Mouse (Mus musculus) retina, postnatal 7 days (tissue): ENCODE measurements at regions not wholly inside any gene's neighbourhood (a gene's known extent, or its start where the extent isn't known, plus 50 kb on each side); places are given as distances from the start of the nearest gene placed in this dataset.
A peak's percentile ranks its signal among the peaks of the same experiment; 100 is the strongest.

ENCODE experiments used
- DNase-seq: peaks from one replicate; pipeline ENCODE4 v3.0.0-alpha.2; 2012; ENCODE audit warnings: low read depth, low spot score

- DNase-seq = no peak
These were observed 198.5 kb downstream of the Gm11077 start for GRCm38 (mm10) chr6:140927616-140928015.

- no peak for DNase-seq
These were observed 205.2 kb downstream of the Gm11077 start for GRCm38 (mm10) chr6:140934286-140934685.

- no peak for DNase-seq
These were observed 208.9 kb downstream of the Gm11077 start for GRCm38 (mm10) chr6:140938025-140938424.

DNA sequence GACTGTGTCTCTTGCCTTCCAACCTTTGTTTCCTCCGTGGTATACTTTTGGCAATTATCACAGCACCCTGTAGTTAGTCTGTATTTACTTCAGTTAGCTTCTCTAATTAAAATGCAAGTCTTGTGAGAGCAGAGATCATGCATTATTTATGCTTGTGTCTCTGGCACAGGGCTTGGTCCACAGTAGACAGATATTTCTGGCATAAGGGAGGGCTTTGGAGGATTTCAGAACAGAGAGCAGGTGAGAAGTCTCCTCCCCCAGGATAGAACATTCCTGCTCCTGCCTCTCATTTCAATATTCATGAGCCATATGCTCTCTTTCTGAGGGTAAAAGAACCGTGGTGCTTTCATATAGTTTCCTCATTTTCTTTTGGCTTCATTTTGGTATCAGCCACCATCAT, 217.6 kb downstream of the Gm11077 start:
- no peak for DNase-seq

DNA sequence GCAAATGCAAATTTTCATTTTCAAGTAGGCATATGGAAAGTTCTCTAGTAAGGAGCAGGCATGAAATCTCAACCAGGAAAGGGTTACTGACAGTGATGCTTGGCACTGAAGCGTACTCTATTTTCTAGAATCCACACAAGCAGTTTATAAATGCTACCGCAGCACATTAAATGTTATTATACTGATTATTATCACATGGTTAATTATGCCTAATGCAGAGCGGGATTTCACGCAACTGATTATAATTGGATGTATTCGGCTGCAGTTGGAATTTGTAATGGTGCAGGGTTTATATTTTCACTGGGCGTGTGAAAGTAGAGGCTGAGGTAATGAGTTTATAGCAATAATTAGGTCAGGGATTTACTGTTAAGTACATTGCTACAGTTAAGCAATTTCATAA, 221.4 kb downstream of the Gm11077 start:
- DNase-seq = no peak

DNA sequence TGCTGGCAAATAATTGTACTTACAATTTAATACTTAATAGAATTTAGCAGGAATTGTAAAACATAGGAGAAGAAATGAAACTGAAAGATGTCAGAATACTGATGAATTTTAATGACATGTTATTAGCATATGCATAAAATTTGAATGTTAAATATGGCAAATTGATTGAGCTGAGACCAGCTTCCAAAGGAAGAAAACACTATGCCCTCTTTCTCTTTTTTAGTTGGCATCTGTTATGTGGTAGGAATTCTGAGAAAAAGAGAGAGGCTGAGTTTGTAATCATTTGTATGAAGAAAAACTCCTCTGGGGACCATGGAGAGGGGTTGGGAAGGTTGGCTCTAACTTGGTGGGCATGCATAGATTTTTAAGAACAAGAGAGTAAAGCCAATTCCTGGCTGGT, 224.2 kb downstream of the Gm11077 start:
- DNase-seq = no peak

DNA sequence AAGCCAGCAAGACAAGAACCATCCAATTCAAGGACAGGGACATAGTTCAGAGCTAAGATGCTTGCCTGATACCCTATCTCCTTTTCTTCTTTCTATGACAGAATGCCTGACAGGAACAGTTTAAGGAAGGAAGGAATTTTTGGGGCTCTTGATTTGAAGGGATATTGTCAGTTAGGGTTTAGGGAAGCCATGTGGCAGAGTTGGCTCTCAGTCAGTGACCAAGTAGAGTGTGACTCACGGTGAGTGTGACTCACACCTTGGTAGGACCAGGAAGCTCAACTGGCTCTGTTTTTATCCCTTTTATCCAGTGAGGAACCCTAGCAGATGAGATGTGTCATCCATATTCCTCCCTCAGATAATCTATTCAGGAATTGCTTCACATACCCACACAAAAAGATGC, 224.6 kb downstream of the Gm11077 start:
- no peak for DNase-seq

DNA sequence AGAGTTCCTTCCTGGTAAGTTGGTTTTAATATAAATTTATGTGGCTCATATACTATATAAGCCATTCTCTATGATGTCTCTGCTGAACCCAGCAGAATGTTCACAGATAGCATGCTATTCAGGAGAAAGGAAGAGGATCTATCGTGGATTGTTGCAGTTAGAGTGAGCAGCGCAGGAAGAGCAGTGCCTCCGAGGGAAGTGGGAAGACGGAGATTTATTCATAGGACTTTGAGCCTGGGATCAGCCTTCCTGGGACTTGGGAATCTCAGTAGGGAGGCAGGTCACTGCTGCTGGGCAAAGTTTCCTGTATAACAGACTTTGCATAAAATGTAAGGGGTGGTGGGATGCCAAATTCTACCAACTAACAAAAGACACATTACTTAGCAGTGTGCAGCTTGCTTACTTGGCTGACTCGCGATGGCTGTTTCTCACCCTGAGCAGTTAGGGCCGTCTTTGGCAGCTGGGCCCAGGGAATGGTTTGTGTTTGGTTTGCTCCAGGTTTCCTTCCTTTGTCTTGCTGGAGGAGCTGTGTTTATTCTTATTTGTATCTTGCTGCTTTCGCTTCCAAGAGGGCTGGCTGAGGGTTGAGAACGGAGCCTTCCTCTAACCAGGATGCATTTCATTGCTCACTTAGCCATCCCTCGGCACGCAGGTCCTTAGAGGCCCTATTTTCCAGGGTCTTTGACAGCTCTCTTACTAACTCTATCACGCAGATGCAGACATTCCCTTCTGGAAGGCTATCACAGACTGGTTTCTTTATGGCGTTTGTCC, 226.9 kb downstream of the Gm11077 start:
- no peak for DNase-seq

- no peak for DNase-seq
These were observed 227.4 kb downstream of the Gm11077 start for GRCm38 (mm10) chr6:140956522-140956863.

DNA sequence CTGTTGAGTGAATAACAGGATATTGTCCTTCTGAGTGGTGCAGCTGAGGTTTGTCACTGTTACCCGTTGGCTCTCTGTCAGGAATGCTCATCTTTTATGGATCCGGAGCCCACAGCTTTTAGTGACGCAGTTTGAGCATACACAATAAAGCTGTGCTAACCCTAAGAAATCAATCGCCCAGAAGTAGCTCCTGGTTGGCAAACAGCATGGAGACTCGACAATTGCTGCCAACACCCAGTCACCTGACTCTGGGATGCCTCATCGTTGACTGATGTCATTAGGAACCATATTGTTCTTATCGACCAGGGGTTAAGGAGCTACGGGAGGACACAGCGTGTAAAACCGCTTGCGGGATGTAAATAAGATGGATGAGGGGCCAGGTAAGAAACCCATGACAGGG, 232.9 kb downstream of the Gm11077 start:
- no peak for DNase-seq

- DNase-seq = no peak
These were observed 233.5 kb downstream of the Gm11077 start for GRCm38 (mm10) chr6:140962563-140962962.

DNA sequence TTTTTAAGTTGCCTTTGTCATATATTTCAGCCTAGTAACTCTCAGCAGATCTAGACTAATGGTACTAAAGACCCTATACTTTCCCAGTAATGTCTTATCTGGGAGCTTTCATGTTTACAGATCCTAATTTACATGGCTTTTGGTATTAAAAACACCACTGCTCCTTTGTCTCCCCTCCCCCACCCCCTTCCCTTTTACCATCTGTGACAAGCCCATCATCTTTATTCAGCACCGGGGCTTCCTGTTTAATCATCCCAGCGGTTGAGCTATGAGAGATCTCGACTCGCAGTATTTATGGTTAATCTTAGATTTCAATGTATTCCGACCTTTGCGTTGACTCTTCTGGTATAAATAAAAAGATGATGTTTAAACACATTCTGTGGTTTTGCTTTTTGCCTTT, 244.6 kb downstream of the Gm11077 start:
- no peak for DNase-seq

DNA sequence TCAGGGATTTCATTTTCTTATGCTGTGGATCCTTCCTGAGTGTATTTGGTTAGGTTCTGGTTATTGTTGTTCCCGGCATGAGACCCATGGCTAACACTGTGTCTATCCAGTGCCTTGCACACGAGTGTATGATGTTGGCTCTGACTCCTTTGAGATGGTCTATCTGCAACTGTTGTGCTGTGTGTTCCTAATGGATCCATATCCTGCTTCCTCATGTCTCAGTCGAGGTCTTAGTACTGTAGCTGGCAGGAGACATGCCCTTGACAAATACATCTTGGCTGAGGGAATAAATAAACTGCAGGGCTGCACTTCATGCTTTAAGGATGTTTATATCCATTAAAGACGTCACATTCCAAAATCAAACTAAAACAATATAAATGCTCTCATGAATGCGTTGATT, 247.9 kb downstream of the Gm11077 start:
- no peak for DNase-seq

DNA sequence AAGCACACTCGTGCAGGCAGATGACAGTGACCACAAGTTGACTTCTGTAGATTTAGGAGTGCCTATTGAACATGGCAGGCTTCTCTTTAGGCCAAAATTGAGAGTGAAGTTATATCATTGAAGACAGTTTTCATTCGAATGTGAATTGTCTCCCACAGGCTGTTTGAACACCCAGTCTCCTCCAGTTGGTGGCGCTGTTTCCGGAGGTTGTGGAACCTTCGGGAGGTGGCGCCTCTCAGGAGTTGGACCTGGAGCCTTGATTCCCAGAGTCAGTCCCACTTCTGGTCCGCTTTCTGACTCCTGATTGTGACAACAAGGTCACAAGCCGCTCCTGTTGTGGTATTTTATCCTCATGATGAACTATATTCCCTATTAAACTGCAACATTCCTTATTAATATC, 254.5 kb downstream of the Gm11077 start:
- no peak for DNase-seq

- DNase-seq = no peak
These were observed 255.2 kb downstream of the Gm11077 start for GRCm38 (mm10) chr6:140984249-140984648.

GRCm38 (mm10) chr6:140993643-140994580, 255.2 kb upstream of the Pde3a start:
- DNase-seq = no peak

GRCm38 (mm10) chr6:140995340-140996135, 253.5 kb upstream of the Pde3a start:
- peak; percentile 32 for DNase-seq

DNA sequence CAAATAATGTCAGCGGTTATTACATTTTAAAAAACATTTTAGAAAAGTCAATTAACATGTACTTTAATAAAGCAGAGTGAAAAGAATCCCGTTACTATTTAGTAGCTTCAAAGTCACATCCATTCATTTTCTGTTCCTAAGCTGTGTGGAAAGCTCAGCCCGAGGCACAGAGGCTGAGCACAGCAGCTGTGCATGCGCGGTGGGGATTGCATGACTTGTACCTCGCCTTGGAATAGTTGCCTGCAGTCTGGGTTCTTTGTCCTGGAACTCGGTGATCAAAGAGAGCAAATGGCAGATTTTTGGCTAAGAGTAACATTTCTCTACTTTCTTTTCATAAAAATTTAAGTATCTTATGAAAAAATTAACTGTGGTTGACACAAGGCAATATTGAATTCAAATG, 251.0 kb upstream of the Pde3a start:
- DNase-seq = no peak

DNA sequence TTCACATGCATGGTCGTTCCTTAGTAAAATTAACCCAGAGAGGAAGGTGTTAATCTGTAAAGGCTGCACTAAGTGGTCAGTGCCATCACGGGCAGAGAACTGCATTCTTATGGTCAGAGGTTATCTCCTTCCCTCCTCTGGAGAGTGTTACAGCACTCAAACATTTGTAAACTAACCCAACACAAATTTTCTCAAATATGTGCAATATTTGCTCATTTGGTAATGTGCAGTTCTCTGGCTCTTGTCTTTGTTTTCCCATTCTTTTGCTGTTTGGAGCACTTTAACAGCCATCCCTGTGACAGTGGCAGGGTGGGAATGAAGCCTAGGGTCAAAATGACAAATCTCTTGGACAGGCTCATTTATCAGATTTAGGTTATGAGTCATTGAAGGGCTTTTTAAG, 248.5 kb upstream of the Pde3a start:
- no peak for DNase-seq

DNA sequence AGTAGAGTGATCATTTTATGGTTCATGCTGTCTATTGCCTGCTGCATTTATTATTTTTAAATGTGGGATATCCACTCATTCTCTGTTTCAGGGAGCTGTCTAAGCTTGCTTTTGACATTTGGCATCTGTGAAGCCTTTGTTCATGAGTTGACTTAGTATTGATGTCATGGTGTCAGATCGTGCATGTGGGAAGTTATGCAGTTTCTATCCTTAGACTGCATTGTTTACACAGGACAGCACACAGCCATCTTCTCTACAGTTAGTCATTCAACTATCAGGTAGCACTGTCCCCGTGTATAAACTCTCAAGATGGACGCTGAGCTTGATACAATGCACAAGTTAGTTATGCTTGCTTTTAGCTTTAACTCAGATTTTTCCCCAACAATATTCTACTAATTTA, 247.8 kb upstream of the Pde3a start:
- no peak for DNase-seq

DNA sequence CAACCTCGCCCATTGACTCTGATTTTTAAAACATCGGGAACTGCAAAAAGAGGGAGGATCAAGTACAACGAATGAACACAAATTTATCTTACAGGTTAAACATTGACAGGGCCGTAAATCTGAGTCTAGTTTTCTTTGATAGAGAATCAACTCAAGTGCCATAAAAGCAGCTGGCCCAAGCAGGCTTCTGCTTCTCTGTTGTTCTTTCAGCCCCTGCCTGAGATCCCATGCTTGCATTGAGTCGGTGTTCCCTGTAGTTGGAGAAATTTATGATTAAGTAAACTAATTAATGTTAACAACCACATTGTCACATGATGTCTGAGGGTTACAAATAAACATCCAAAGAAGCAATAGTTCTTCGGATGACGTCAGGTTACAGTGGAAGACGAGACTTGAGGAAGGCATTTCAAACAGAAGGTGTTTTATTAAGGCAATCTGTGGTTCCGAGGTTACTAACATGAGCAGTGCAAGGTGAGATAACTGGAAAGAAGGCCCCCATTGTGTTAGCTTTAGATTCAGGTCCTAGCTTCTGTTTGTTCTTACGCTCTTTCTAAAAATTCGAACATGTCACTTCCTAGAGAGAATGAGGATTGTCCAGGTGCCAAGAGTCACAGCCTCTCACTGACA, 233.9 kb upstream of the Pde3a start:
- DNase-seq = no peak

GRCm38 (mm10) chr6:141023501-141023900, 225.6 kb upstream of the Pde3a start:
- no peak for DNase-seq
